Mouse (Mus musculus) liver, embryonic 11.5 days (tissue): ENCODE measurements around the gene Snip1. TPM values are rescaled to one million over a fixed set of nuclear protein-coding genes. Genes with fewer than 3 reads are reported as not detected.

ENCODE experiments used
- ATAC-seq: fragments of 200-750 bp; cut with Nextera tagmentation; replicated peaks from 2 replicates; pipeline ENCODE4 v1.8.0; 2017; ENCODE audit warnings: moderate number of reproducible peaks, mild to moderate bottlenecking, moderate TSS enrichment, moderate library complexity; ENCODE audit not compliant: low FRiP score
- DNase-seq: peaks from one replicate; pipeline ENCODE4 v3.0.0-alpha.2; 2017; ENCODE audit warnings: low spot score
- H3K27ac ChIP-seq: fragments of 300-500 bp; sonication (generic); 2 replicates; pipeline ENCODE4 v1.5.1; 2014; ENCODE audit warnings: mild to moderate bottlenecking, low read depth, low read length, control low read depth
- H3K27me3 ChIP-seq: fragments of 300-500 bp; sonication (generic); replicated peaks from 2 replicates; pipeline ENCODE4 v1.6.1; 2014; ENCODE audit warnings: low read length, mixed read lengths; ENCODE audit not compliant: control insufficient read depth, insufficient read depth
- H3K36me3 ChIP-seq: fragments of 300-500 bp; sonication (generic); 2 replicates; pipeline ENCODE4 v1.6.1; 2014; ENCODE audit warnings: mild to moderate bottlenecking, low read length, moderate library complexity, mixed read lengths; ENCODE audit not compliant: control insufficient read depth, insufficient read depth
- H3K4me1 ChIP-seq: fragments of 300-500 bp; sonication (generic); replicated peaks from 2 replicates; pipeline ENCODE4 v1.6.1; 2014; ENCODE audit warnings: low read length, mixed read lengths; ENCODE audit not compliant: control insufficient read depth, insufficient read depth
- H3K4me2 ChIP-seq: fragments of 300-500 bp; sonication (generic); 2 replicates; pipeline ENCODE4 v1.6.1; 2014; ENCODE audit warnings: mild to moderate bottlenecking, control low read depth, moderate library complexity
- H3K4me3 ChIP-seq: fragments of 300-500 bp; sonication (generic); 2 replicates; pipeline ENCODE4 v1.5.1; 2014; ENCODE audit warnings: low read depth, low read length, control low read depth
- H3K9ac ChIP-seq: fragments of 300-500 bp; sonication (generic); 2 replicates; pipeline ENCODE4 v1.6.1; 2014; ENCODE audit warnings: low read depth, low read length, control low read depth
- H3K9me3 ChIP-seq: fragments of 300-500 bp; sonication (generic); 2 replicates; pipeline ENCODE4 v1.6.1; 2016; ENCODE audit warnings: low read length, inconsistent platforms, mixed read lengths; ENCODE audit not compliant: control insufficient read depth
- WGBS: fragments of 180-500 bp; shearing (Covaris S2); extraction: QIAGEN DNeasy Blood & Tissue Kit; methylation state at CpG from one replicate; pipeline ENCODE4 v1.1.7; 2014; 5-methylcytosine and 5-hydroxymethylcytosine counted together
- polyA plus RNA-seq: library from polyadenylated mRNA; unstranded; fragments of >200 nt; fragmentation: Nextera tagmentation; extraction: Ambion mirVana; gene quantifications from 2 replicates; pipeline ENCODE4 v1.2.1, GENCODE M21; 2014

Snip1 gene
- polyA plus RNA-seq, 1 experiment from 2014 or later = 31.3 TPM

DNA sequence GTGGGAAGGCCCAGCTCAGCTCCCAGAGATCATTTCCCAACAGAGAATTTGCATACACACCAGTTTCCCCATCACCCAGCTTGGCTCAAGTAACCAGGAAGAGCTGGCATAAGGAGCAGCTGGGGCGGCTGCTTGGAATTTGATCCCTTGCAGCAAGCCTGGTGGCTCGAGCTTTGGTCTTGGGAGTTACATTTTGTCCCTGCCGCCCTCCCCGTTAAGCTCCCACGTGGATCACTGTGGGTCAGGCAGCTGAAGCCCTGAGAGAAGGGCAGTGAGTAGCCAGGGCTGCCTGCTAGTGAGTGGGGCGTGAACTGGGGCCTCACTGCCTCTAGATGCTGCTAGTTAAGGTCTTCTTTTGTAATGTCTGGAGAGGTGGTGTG is 49.2 kb downstream of the Snip1 start:
- Histone ChIP-seq H3K27me3 (no peaks in the 10 kb centered on the region), H3K4me3 (no peak overlapping the region), H3K9ac (no peak overlapping the region), H3K9me3 (no peaks in the 10 kb centered on the region), H3K36me3 (peaks cover under 1% of the 10 kb centered on the region; the same call in 1 of the 2 replicates), H3K4me1 (peaks cover 36% of the 10 kb centered on the region), H3K4me2 (no peak overlapping the region), H3K27ac (0 out of 2 replicates have a peak overlapping the region, but pooled peaks have one; percentile 15)
- ATAC-seq (no peak), DNase-seq (no peak)
- 56% methylated on average over 6 of the region's 6 CpGs for WGBS

DNA sequence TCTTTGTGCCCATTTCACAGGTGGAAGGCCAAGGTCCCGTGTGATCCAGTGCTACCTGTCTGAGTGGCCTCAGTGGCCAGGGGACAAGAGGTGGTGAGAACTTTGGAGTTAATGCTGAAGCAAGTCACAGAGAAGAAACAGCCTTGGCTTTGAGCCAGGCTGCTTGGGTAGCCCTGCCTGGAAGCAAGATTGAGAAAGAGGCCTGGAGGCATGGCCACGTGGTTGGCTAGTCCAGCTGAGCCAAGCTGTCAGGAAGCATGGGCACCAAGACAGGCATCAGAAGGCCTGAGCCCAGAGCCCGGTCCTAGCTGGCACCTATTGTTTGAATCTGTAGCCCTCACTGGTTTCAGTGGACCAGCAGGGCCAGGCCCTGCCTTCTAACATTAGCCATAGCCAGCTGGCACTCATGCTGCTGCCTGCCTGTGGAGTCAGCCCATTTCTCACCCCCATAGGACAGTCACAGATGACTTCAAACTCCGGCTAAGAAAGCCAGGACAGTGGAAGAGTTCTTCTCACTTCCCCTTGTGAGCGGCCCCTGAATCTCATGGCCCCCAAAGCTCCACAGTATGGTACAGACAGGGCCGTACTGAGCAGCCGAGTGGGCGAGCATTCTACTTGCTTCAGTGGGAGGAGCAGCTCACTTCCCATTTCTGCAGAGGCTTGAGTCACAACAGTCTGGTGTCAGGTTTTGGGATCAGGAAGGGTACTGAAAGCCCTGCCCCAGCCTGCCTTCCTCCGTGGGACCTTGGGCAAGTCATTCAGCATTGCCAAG is 49.8 kb downstream of the Snip1 start:
- Histone ChIP-seq H3K4me2 (no peak overlapping the region), H3K27ac (peak overlapping the region; percentile 19; the same call in 1 of the 2 replicates), H3K4me3 (no peak overlapping the region), H3K9me3 (no peaks in the 10 kb centered on the region), H3K27me3 (no peaks in the 10 kb centered on the region), H3K9ac (no peak overlapping the region), H3K4me1 (peaks cover 36% of the 10 kb centered on the region), H3K36me3 (peaks cover 4% of the 10 kb centered on the region; the same call in 1 of the 2 replicates)
- WGBS = 54% methylated on average over 9 of the region's 9 CpGs
- DNase-seq (no peak), ATAC-seq (no peak)

DNA sequence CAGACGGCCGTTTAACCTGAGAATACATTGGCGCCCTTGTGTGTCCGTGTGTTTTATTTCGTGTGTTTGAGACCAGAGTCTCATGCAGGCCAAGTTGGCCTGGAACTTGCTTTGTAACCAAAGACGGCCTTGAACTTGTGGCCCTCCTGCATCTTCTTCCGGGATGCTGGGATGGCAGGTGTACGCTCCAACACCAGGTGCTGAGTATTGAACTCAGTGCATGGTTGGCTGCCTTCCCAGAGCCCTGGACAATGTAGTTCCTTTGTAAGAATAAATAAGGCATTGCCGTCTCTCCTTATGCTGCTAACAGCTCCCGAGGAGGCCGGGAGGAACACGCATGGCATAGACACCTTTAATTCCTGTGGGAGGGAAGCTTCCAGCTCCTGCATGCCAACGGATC is 50.5 kb downstream of the Snip1 start:
- H3K4me3 ChIP-seq = no peak overlapping the region
- no peak for DNase-seq
- H3K4me2 ChIP-seq = no peak overlapping the region
- H3K36me3 ChIP-seq = peaks cover 4% of the 10 kb centered on the region; the same call in 1 of the 2 replicates
- no peak overlapping the region for H3K9ac ChIP-seq
- no peaks in the 10 kb centered on the region for H3K9me3 ChIP-seq
- WGBS = 78% methylated on average over 13 of the region's 13 CpGs
- H3K27me3 ChIP-seq = no peaks in the 10 kb centered on the region
- ATAC-seq = no peak
- H3K27ac ChIP-seq = no peak overlapping the region
- H3K4me1 ChIP-seq = peaks cover 36% of the 10 kb centered on the region

DNA sequence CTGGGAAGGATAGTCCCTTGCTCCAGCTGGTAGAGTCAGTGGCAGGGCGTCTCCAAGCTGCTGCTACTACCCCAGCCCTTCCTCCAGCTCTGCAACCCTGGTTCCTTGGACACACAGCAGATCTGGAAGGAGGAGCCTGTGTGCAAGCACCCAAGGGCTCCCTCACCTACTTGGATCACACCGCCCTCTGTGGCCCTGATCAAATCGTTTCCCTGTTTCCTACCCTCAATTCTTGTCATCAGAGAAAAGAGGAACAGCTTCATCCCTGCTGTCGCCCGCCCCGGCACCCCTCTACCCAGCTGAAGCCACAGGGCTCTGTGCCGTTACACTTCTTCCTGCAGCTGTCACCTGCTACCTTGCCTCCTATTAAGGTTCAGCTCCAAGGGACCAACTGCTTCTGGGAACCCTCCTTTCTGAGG is 51.4 kb downstream of the Snip1 start:
- no peak overlapping the region for H3K9ac ChIP-seq
- 49% methylated on average over 7 of the region's 7 CpGs for WGBS
- H3K4me2 ChIP-seq = no peak overlapping the region
- no peak overlapping the region for H3K27ac ChIP-seq
- H3K4me3 ChIP-seq = no peak overlapping the region
- ATAC-seq = no peak
- H3K4me1 ChIP-seq = peaks cover 41% of the 10 kb centered on the region
- H3K27me3 ChIP-seq = no peaks in the 10 kb centered on the region
- no peaks in the 10 kb centered on the region for H3K9me3 ChIP-seq
- peaks cover 4% of the 10 kb centered on the region; the same call in 1 of the 2 replicates for H3K36me3 ChIP-seq
- no peak for DNase-seq

DNA sequence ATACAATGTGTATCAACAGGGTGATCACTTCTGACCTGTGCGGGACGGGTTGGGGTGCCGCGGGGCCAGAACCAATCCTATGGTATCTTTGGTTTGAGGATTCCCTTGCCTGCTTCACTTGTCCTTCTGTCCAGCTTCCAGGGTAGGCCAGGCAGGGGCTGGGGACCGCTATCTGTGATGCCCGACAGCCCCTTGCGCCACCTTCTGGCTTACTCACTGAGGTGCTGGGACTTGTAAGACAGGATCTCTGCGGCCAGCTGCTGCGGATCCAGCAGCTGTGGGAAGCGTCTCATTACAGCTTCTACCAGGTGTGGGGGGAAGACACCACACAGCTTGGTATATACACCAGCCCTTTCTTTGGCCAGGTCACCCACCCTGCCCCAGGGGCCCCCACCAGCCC is 52.6 kb downstream of the Snip1 start:
- no peak overlapping the region for H3K9ac ChIP-seq
- peaks cover 46% of the 10 kb centered on the region for H3K4me1 ChIP-seq
- H3K27me3 ChIP-seq = no peaks in the 10 kb centered on the region
- H3K9me3 ChIP-seq = no peaks in the 10 kb centered on the region
- no peak overlapping the region for H3K4me2 ChIP-seq
- no peak for DNase-seq
- H3K4me3 ChIP-seq = no peak overlapping the region
- H3K36me3 ChIP-seq = peaks cover 4% of the 10 kb centered on the region; the same call in 1 of the 2 replicates
- ATAC-seq = no peak
- 38% methylated on average over 10 of the region's 10 CpGs for WGBS
- no peak overlapping the region for H3K27ac ChIP-seq

DNA sequence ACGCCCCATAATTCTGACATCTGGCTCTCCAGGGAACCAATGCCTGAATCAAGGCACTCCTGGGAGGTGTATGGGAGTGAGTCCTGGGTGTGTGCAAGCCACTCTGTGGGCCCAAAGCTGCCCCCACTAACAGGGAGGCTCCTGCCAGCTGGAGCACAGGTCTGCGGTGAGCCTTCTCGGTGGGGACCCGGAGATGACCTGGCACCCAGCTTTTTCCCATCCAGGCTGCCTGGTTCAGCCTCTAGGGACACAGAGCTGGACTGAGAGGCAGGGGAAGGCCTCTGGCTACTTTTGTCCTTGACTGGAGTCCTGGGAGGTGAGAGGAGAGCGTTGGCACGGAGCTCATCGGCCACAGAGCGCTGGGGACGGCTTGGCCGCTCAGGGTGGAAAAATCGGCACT is 53.2 kb downstream of the Snip1 start:
- no peak overlapping the region for H3K4me3 ChIP-seq
- H3K4me2 ChIP-seq = no peak overlapping the region
- 92% methylated on average over 11 of the region's 11 CpGs for WGBS
- peaks cover 48% of the 10 kb centered on the region for H3K4me1 ChIP-seq
- no peaks in the 10 kb centered on the region for H3K27me3 ChIP-seq
- no peak overlapping the region for H3K9ac ChIP-seq
- H3K27ac ChIP-seq = no peak overlapping the region
- H3K9me3 ChIP-seq = no peaks in the 10 kb centered on the region
- DNase-seq (no peak), ATAC-seq (no peak)
- H3K36me3 ChIP-seq = peaks cover 4% of the 10 kb centered on the region; the same call in 1 of the 2 replicates

DNA sequence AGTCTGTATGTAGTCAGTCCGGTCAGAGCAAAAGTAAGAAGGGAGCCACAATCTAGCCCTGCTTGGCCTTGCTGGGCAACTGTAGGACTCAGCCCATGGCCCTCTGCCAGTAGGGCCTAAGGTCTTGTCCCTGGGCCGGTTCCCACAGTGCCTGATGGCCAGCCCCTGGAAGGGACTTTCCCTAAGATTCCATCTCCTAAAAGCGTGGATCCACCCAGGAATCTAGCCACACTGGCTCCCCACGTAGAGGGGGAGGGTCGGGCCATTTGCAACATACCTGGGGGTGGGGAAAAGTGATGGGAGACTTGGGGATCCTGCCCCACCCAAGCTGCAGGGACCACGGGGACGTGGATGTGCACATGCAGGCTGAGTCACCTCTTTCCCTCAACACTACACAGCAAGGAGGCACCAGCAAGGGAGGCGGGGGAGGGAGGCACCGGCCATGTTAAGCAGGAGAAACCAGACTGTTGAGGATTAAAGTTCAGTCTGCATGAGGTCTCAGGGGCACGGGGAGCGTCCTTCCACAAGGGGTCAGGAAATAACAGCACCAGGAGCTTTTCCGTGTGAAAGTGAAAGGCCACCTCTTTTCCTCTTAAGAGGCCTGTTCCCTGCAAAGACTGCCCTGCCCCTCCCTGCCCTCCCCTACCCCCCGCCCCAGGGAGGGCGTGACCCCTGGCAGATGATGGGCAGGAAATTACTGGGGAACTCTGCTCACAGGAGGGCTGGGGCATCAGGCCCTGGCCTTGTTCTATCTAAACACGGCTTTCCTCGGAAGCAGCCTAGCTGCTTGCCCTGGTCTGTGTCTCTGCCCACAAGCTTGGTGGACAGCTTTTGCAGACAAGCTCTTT is 56.2 kb downstream of the Snip1 start:
- H3K36me3 ChIP-seq = peaks cover 4% of the 10 kb centered on the region; the same call in 1 of the 2 replicates
- DNase-seq (peak; percentile 58), ATAC-seq (peak; percentile 42; the same call in 1 of the 2 replicates)
- peak overlapping the region; percentile 39 for H3K9ac ChIP-seq
- H3K27me3 ChIP-seq = no peaks in the 10 kb centered on the region
- peak overlapping the region; percentile 53 for H3K4me2 ChIP-seq
- 23% methylated on average over 16 of the region's 16 CpGs for WGBS
- peaks cover 48% of the 10 kb centered on the region for H3K4me1 ChIP-seq
- peak overlapping the region; percentile 17; the same call in 1 of the 2 replicates for H3K4me3 ChIP-seq
- H3K9me3 ChIP-seq = no peaks in the 10 kb centered on the region
- H3K27ac ChIP-seq = peak overlapping the region; percentile 54

DNA sequence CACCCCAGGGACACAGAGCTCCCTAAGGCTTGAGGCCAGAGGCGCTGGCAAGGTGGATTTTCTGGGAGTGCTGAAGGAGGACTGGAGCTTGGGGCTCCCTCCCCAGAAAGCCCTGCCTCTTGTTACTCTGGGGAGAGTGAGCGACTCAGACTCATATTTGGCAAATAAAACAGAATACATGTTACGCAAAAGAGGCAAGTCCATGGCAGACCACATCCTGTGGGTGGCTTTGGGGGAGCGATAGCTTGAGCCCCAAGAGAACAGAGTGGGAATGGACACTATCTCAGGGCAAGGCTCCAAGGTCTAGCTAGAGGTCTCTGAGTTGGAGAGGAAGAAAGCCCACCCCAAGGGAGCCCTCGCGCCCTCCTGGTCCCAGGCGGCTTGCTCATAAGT is 56.8 kb downstream of the Snip1 start:
- peak overlapping the region; percentile 53 for H3K4me2 ChIP-seq
- H3K36me3 ChIP-seq = peaks cover 4% of the 10 kb centered on the region; the same call in 1 of the 2 replicates
- peak overlapping the region; percentile 54 for H3K27ac ChIP-seq
- H3K9ac ChIP-seq = no peak overlapping the region; the same call in 1 of the 2 replicates
- no peak for ATAC-seq
- no peak for DNase-seq
- H3K27me3 ChIP-seq = no peaks in the 10 kb centered on the region
- WGBS = 64% methylated on average over 7 of the region's 7 CpGs
- H3K4me3 ChIP-seq = peak overlapping the region; percentile 17; the same call in 1 of the 2 replicates
- H3K4me1 ChIP-seq = peaks cover 46% of the 10 kb centered on the region
- no peaks in the 10 kb centered on the region for H3K9me3 ChIP-seq
